Mouse (Mus musculus) gastrocnemius, postnatal 25 days (tissue): ENCODE measurements around the gene Exd2. TPM values are rescaled to one million over a fixed set of nuclear protein-coding genes. Genes with fewer than 3 reads are reported as not detected.

Experiments
- total RNA-seq, 2 experiments: library from RNA; stranded (reverse); gene quantifications; 1 replicate in 1 of 2; 2 replicates in 1 of 2; pipeline ENCODE4 v1.2.3; 2021

Exd2 gene
- total RNA-seq, 2 experiments from 2014 or later, result 34.1 to 39.5 TPM

Other genes starting within 250 kb of the Exd2 start
- 10 to 100 TPM; 10.2 to 15.5 TPM for gene Actn1, start 202.7 kb upstream of the Exd2 start, total RNA-seq
- 10 to 100 TPM; 30.5 to 30.6 TPM for gene Dcaf5, start 26.5 kb upstream of the Exd2 start, total RNA-seq
- gene Galnt16, start 55.2 kb downstream of the Exd2 start, total RNA-seq, result 1 to 10 TPM; 3.9 to 6.0 TPM
- gene Slc39a9, start 180.8 kb downstream of the Exd2 start, total RNA-seq, result 1 to 10 TPM; 7.6 to 8.5 TPM
- gene Erh, start 181.2 kb downstream of the Exd2 start, total RNA-seq, result 10 to 100 TPM; 15.3 to 20.4 TPM
- not detected for gene Plekhd1, start 229.5 kb downstream of the Exd2 start, total RNA-seq